Mouse (Mus musculus): Measurements from ENCODE around the gene Aqp9. TPM values are rescaled to one million over a fixed set of nuclear protein-coding genes. Genes with fewer than 3 reads are reported as not detected.

Gene Aqp9
- total and polyA plus RNA-seq, 3 experiments: 64.8 to 76.1 TPM; not detected in 1

DNA sequence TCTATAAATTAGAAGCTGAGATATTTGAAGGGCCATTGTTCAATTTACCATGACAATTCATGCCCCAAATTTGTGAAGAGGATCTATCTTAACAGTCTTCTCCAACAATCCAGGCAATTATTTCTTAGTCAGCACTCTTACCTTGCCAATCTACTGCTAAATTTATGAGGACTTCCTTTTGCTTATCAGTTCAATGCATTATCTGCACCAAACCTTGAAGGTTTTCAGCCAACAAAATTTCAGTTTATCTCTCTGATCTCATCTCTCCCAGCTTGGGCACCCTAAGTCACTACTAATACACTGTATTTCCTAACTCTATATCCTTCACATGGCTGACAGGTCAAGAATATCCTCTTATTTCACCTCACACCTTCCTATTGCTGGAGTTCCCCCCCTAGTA, 16.8 kb upstream of the Aqp9 start (continued):
- TF ChIP-seq MAZ (IDR thresholded peaks at IDR 0.05; ENCODE audit: low read depth, low read length) (no peak), CHD1 (IDR thresholded peaks at IDR 0.05; ENCODE audit: low read depth, low read length) (no peak), ELF1 (IDR thresholded peaks at IDR 0.05; ENCODE audit: low read depth, low read length) (no peak), RAD21 (IDR thresholded peaks at IDR 0.05; ENCODE audit: low read depth, low read length) (no peak), MYB (IDR thresholded peaks at IDR 0.05; ENCODE audit: low read depth, low read length) (no peak), GATA1 (IDR thresholded peaks at IDR 0.05; ENCODE audit: low read depth, low read length) (peak; percentile 89), NRF1 (IDR thresholded peaks at IDR 0.05; ENCODE audit: insufficient read depth, low read depth, low read length, poor library complexity, severe bottlenecking) (no peak), MAFK (IDR thresholded peaks at IDR 0.05; ENCODE audit: borderline replicate concordance, low read depth, low read length) (peak; percentile 88), POLR2A (IDR thresholded peaks at IDR 0.05; ENCODE audit: control insufficient read depth in 1 of 2, insufficient read depth in 1 of 2, low read depth in 1 of 2, low read length in 2 of 2, poor library complexity in 1 of 2) (no peak), HCFC1 (IDR thresholded peaks at IDR 0.05; ENCODE audit: low read depth, low read length) (no peak), ETS1 (IDR thresholded peaks at IDR 0.05; ENCODE audit: low read depth, low read length) (peak; percentile 80), GABPA (IDR thresholded peaks at IDR 0.05; ENCODE audit: low read depth, low read length) (no peak), ZMIZ1 (IDR thresholded peaks at IDR 0.05; ENCODE audit: low read depth, low read length) (no peak), ZNF384 (IDR thresholded peaks at IDR 0.05; ENCODE audit: low read depth, low read length) (no peak), CHD2 (IDR thresholded peaks at IDR 0.05; ENCODE audit: low read length) (no peak), SIN3A (IDR thresholded peaks at IDR 0.05; ENCODE audit: low read length) (no peak)

DNA sequence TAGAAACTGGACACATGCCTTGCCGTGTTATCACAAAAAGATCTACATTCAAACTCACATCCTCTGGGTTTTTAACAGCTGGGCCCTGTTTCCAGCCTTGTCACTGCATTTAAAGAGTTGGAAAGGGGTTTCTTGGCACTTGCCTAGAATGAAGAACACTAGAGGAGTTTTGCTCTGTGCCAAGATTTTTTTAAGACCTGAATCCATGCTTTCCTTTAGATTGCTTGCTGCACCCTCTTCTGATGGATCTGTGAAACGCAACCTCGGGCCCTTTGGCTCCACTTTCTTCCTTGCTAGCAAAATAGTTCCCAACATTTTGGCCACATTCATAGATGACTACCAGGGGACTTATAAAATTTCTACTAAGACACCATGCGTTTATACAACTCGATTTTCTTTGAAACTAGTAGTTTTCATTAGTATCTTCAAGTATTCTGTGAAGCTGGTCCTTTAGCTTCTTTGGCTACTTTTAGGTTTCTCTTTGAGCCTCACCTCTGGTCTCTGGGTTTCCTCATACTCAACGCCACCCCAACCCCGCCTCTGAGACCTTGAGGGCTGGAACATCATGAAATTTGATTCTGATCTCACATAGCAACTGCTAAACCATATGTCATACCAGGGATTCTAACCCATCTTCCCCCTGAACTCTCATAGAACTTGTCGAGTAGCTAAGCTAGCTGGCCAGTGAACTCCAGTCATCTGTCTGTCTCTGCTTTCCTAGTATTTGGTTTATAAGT, 11.7 kb upstream of the Aqp9 start:
- TF ChIP-seq BHLHE40 (IDR thresholded peaks at IDR 0.05; ENCODE audit: borderline replicate concordance, low read depth, low read length): no peak
- TF ChIP-seq CHD1 (IDR thresholded peaks at IDR 0.05; ENCODE audit: low read depth, low read length): no peak
- no peak for TF ChIP-seq RCOR1 (IDR thresholded peaks at IDR 0.05; ENCODE audit: low read depth, low read length)
- peak in 1 of 3 experiments; percentile 29; a peak in 2 of 6 replicates for TF ChIP-seq CTCF (IDR thresholded peaks at IDR 0.05 in 2 of 3, conservative IDR thresholded peaks at IDR 0.05 in 1 of 3; ENCODE audit: control insufficient read depth in 1 of 3, insufficient read depth in 1 of 3, low read depth in 2 of 3, low read length in 3 of 3, poor library complexity in 1 of 3, severe bottlenecking in 1 of 3)
- TF ChIP-seq ZC3H11A (IDR thresholded peaks at IDR 0.05; ENCODE audit: low read depth, low read length): no peak
- TF ChIP-seq ZNF384 (IDR thresholded peaks at IDR 0.05; ENCODE audit: low read depth, low read length): 0 out of 2 replicates have a peak, but pooled peaks have one; percentile 15
- no peak for TF ChIP-seq E2F4 (IDR thresholded peaks at IDR 0.05; ENCODE audit: borderline replicate concordance, low read depth, low read length)
- peak; percentile 23 for TF ChIP-seq RAD21 (IDR thresholded peaks at IDR 0.05; ENCODE audit: low read depth, low read length)
- peak; percentile 32 for TF ChIP-seq SMC3 (IDR thresholded peaks at IDR 0.05; ENCODE audit: low read depth, low read length)
- Histone ChIP-seq H3K79me2 (ENCODE audit: control insufficient read depth, insufficient read depth, low read length, poor library complexity) (no peaks in the 10 kb centered on the region), H3K4me1 (ENCODE audit: control insufficient read depth in 1 of 2, insufficient read depth in 2 of 2, low read length in 2 of 2) (peaks cover 6 to 19% of the 10 kb centered on the region in 2 experiments), H3K36me3 (ENCODE audit: control insufficient read depth in 1 of 2, insufficient read depth in 2 of 2, low read length in 2 of 2) (peaks cover 0 to 28% of the 10 kb centered on the region in 2 experiments; a peak in 2 of 4 replicates), H3K9me3 (replicated peaks; ENCODE audit: insufficient read depth, low read length) (no peaks in the 10 kb centered on the region), H3K27me3 (ENCODE audit: control insufficient read depth in 1 of 2, insufficient read depth in 2 of 2, low read length in 2 of 2) (no peaks in the 10 kb centered on the region), H3K9ac (ENCODE audit: control insufficient read depth, low read depth, low read length, poor library complexity, severe bottlenecking) (no peak overlapping the region; the same call in 1 of the 2 replicates), H3K4me3 (ENCODE audit: control insufficient read depth in 1 of 2, insufficient read depth in 1 of 2, low read depth in 2 of 2, low read length in 2 of 2) (no peak overlapping the region), H3K27ac (ENCODE audit: control insufficient read depth, low read depth, low read length) (peak overlapping the region; percentile 29)
- DNase-seq (ENCODE audit: low read depth, low spot score): peak; percentile 30

Measured in MEL (cell line).